Mouse (Mus musculus) adrenal gland, adult 18-20 months (tissue): ENCODE data around the gene Ip6k2. TPM values are rescaled to one million over a fixed set of nuclear protein-coding genes. Genes with fewer than 3 reads are reported as not detected.
A peak's percentile ranks its signal among the peaks of the same experiment; 100 is the strongest.

Source experiments
- DNase-seq, 2 experiments: peaks; one replicate each; pipeline ENCODE4 v3.0.0; 2021 to 2022; ENCODE audit warnings: low spot score in 2 of 2
- total RNA-seq, 2 experiments: library from RNA; stranded (reverse); gene quantifications; 1 replicate in 1 of 2; 2 replicates in 1 of 2; pipeline ENCODE4 v1.2.3; 2021

Ip6k2 gene
- total RNA-seq, 2 experiments from 2014 or later: 76.8 to 101 TPM

DNA sequence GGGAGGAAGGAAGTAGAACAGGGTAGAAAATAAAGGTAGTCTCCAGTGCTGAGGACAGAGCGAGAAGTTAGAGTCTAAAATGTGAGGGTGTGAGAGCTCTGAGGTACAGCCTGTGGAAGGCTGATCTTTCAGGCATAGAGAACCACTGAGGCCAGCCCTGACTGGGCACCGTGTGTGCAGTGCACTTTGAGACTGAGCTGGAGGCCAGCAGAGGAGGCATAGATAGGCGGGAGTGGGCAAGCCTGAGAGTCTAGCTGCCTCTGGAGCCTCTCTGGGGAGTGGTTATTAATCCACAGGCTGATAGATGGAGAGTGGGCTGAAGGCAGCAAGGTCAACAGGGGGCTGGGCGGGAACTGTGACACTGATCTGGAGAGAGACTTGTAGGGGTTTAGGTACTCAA lies 1.7 kb upstream of the Ip6k2 start:
- no peak for DNase-seq

DNA sequence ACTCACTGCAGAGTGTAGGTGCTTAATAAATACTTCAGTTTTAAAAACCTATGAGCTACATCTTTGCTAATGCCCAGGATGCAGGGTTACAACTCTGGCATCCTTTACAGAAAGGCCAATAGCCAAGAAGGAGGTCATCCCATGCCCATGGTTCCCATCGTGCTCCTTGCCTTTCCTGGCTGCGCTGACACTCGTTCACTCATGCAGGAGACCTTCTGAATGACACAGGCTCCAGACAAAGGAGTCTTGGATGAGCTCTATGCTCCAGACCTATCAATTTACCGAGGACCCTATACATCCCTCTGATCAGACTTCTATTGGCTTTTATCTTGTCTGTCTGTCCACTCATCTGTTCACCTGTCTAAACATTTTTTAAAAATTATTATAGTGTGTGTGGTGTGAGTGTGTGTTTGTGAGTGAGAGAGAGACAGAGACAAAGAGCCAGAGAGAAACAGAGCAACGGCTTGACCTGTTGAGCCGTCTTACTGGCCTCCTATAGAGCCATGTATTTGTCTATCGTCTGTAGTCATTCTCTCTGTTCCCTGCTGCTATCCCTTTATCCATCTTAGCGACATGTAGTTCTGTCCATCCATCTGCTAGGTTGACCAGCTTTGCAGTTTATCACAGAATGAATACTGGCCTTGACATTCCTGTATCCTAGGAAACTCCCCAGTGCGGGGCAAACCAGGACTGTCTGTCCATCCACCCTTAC lies 604 bp upstream of the Ip6k2 start:
- DNase-seq: no peak

DNA sequence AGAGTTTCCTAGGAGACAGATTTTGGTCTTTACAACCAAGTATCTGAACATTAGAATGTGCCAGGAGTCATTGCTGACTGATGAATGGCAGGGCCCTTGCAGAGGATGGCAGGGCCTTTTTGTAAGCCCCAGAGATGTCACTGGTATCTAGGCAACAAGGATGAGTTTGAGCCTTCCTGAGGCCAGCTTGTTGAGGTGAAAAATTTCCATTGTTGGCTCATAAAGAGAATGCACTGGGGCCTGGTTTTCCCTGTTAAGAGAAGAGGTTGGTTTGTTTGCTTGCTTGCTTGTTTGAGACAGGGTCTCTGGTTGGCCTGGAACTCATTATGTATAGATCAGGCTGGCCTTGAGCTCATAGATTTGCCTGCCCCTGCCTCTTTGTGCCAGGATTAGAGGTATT lies 1.8 kb downstream of the Ip6k2 start:
- DNase-seq: no peak

DNA sequence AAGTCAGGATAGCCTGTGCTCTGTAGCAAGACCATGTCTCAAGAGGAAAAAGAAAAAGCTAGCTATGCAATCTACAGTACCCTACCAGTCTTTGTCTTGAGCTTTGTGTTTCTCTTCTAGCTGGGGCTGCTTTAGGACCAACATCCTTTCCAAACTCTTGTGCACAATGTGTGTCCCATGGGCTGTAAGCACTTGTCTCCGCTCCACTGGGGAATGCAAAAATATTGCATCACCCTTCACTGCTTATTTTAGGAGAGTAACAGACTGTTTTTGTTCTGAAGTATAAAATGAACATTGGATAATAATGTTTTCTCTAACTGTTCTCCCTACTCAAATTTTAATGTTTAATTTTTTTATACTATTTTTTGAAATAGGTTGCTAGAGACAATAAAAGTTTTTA lies 2.9 kb downstream of the Ip6k2 start:
- DNase-seq: no peak

DNA sequence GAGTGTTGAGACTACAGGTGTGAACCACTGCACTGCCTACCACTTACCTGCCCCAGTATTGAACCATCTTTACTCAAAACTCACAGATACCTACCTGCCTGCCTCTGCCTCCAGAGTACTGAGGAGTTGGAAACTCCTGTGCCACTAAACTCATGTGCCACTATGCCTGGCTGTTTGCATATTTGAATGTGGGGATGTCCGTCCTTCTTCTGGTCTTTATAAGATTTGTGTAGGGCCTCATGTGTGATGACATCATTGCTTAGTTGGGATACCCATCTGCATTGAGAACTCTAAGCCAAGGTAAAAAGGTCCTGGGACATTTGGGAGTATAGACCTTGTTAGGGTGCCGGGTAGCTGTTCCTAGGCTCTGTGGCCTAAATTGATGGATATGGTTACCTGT lies 3.5 kb downstream of the Ip6k2 start:
- DNase-seq: no peak

DNA sequence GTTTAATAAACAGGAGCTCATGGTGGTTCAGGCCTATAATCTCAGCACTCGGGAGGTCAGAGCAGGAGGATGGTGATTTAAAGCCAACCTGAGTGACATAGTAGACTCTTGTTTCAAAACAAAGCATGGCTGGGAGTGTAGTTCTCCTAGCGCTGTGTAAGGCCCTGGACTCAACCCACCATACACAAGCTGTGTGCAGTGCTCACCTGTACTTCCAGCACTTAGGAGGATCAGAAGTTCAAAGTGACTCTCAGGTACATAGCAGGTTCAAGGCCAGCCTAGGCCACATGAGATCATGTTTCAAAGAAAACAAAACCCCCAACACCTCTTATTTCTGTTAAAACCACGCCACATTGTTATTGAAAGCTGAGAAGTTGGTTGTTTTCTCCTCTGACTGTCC lies 5.1 kb downstream of the Ip6k2 start:
- no peak for DNase-seq

DNA sequence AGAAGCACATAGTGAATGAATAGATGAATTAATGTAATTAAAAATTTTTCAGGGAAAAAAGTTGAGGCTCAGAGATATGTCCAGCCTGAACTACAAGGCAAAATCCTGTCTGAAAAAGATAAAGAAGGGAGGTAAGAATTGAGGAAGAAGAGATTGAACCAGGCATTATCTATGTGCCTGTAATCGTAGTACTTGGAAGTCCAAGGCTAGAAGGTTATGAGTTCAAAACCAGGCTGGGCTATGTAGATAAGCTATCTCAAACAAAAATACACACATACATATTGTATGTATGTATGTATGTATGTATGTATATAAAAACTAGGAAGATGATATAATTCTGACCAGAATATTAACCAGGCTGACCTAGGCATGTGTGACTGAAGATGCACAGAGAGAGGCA lies 8.7 kb downstream of the Ip6k2 start:
- no peak for DNase-seq

DNA sequence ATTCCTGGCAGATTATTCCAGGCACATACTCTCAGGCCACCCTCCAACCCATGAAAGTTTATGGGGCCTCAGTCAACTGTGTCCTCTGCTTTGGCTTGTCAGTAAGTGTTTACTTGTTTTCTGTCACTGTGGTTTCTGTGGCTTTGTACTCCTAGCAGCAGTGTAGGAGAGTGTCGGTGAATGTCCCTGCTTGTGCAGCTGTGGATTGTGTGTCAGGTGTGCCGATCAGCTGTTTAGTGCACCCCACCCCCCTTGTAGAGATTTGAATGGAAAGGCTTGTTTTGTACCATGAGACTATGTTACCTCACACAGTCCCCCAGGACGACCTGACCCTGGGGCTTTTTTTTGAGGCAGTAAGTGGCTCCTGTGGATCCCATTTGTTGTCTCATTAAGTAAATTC lies 9.1 kb downstream of the Ip6k2 start:
- DNase-seq: no peak

DNA sequence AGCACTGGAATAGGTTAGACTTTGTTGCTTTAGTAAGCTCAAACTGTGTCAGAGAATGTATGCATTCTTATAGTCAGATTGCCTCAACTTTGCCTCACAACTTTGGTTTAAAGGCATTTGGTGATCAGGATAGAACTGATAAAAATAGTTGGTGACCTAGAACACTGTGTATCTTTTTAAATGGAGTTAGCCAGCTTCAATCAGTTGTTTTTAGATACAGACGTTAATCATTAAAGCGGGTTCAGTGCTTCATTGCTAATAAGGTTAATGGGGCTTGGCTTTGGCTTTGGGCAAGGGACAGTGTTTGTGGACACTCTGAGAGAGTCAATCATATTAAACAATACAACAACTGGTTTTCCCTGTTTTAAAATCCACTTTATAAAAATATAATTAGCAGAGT lies 11.7 kb downstream of the Ip6k2 start:
- DNase-seq: no peak

DNA sequence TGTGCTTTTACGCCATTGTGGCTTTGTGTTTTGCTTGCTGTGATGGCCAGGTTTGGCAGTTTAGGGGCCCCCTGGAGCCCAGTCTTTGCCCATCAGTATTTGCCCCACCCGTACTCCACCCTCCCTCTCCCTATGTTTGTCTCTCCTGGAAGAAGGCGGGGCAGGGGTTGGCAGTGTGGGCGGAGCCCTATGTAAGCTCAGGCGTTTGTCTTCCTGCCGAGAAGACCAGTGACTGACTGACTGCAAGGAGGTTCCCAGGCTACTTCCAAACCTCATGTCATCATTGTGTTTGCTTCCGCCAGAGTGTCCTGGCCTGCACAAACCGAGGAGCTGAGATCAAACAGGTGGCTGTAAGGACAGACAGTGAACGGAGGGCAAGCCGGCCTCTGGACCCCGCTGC lies 12.2 kb downstream of the Ip6k2 start:
- DNase-seq: peak; percentile 46 to 48

DNA sequence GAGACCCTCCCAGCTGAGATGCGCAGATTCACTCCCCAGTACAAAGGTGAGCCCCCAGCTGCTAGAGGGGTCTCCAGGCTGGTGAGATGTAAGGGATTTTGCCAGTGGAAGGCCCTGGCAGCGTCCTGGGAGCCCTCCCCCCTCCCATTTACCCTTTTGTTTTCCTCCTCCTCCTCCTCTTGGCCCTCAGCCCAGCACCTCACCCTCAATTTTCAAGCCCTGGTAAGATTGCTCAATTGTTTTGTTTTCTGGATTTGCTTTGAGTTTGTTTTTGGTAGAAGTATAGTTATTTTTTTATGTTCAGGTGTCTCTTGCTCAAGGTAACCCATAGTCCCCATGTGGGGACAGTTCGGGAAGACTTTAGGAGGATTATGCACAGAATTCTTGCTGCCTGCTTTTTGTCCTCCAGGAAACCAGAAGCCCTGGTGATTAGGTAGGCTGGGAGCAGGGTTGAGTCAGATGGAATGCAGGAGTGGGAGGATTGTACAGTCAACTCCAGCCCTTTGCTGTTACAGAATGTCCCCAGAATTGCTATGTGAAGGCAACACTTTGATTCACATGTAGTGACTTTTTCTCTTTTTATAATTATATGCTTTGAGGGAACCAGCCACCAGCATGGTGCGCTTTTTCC lies 12.9 kb downstream of the Ip6k2 start:
- peak in 1 of 2 experiments; percentile 35 for DNase-seq

DNA sequence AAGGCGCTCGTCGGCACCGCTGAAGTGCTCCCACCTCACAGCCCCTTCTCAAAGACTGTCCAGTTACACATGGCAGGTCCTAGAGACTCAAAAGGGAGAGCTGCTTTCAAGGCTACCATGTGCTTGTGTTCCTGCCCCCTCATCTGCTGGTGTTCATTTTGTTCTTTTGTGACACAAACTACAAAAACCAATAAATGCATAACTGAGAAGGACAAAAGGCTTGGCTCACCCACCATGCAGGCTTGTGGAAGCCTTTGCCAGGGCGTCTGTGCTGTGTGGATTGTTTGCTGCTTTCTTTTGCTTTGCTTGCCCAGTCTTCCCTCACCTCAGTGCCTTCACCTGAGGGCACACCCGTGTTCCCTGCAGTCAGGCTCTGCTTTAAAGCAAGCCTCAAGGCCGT lies 13.9 kb downstream of the Ip6k2 start:
- DNase-seq: no peak

DNA sequence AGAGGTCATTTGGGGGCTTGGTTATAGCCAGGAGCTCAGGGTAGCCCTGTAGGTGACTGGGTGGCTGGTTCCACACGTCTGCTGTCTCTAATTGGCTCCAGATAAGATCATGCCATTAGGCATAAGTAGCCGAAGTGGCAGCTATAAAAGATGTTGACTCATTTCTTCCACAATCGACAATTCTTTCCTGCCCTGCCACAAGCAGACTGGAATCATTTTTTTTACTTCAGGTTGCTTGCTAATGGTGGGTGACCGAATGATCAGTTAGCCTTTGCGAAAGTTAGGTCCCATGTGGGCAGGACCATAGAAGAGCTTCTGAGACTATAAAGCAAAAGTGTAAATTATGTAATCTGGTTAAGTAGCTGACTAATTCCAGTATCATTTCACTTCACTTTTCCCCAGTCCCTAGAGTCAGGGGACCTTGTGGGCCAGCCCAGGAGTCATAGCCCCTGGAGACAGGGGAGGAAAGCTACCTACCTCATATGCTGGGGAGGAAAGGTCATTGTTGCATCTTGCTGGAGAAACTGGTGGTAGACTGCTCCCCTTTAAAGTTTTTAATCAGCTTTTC lies 15.0 kb downstream of the Ip6k2 start:
- DNase-seq: no peak

DNA sequence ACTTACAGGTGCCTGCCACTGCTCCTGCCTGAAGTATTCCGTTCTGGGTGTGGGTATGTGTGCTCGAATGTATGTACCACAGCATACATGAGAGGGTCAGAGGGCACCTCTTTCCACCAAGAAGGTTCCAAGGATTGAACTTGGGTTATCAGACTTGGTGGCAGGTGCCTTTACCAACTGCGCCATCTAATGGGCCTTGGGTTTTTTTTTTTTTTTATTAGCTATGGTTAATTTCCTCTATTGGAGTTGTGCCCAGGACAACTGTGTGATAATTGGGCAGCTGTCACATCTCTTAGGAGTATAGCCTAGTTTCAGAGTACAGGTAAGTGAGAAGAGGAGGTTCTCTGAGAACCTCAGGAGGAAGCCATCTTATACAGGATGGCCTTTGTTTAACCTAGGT lies 16.0 kb downstream of the Ip6k2 start:
- DNase-seq: no peak

DNA sequence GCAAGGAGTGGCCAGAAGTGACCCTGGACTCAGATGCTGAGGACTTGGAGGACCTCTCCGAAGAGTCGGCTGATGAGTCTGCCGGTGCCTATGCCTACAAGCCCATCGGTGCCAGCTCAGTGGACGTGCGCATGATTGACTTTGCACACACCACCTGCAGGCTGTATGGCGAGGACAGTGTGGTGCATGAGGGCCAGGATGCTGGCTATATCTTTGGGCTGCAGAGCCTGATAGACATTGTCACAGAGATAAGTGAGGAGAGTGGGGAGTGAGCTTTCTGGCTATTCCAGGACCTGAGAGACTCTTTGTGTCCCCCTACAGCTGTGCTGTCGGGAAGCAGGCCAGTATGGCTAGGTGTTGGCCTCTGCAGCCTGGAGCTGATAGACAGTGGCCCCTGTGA lies 22.2 kb downstream of the Ip6k2 start:
- DNase-seq: no peak

DNA sequence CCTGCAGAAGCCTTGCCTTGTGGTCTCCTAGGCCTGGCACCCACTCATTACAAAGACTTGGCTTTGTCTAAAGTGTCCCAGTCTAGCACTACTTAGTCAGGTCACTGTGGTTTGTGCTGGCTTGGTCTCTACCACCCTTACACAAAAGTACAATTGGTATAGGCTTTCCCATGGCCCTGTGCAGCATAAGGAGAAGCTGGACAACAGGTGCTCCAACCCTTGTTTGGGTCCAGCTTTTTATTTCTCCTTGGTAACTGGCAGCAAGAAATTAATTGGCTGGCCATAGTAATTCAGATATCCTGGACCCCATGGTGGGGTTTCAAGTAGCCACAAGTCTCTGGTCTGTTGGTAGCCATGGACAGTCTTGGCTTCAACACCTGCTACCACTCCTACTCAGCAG lies 22.8 kb downstream of the Ip6k2 start:
- DNase-seq: no peak

DNA sequence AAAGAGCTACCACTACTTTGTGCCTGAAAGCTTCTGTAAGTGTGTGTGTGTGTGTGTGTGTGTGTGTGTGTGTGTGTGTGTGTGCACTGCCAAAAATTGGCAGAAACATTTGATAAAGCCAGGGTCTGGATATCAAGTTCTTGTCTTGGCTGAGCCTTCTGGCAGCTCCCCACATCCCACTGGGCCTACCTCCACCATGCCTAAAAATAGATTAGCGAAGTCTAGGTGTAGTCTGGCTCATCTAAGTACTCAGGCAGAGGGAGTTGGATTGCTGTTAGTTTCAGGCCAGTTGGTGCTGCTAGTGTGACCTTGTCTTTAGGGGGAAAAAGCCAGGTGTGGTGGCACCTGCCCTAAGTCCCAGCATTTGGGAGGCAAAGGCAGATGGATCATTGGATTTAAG lies 23.2 kb downstream of the Ip6k2 start:
- no peak for DNase-seq

DNA sequence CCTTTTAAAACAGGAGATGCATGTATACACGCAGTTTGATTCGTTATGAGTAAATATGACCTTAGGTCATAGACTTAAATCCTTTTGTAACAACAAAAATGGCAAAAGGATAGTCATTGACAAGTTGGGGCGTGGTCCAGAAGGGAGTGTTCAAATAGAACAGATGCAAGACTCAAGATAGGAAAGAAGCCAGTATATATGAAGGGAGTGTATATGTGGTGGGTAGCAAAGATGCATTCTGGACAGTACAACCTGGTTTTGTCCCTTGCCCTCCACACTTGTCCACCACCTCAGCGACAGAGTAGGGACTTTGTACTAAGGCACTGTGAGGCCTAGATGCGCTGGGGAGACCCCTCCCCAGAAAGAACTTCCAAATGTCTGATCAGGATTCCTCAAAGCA lies 24.1 kb downstream of the Ip6k2 start:
- no peak for DNase-seq

DNA sequence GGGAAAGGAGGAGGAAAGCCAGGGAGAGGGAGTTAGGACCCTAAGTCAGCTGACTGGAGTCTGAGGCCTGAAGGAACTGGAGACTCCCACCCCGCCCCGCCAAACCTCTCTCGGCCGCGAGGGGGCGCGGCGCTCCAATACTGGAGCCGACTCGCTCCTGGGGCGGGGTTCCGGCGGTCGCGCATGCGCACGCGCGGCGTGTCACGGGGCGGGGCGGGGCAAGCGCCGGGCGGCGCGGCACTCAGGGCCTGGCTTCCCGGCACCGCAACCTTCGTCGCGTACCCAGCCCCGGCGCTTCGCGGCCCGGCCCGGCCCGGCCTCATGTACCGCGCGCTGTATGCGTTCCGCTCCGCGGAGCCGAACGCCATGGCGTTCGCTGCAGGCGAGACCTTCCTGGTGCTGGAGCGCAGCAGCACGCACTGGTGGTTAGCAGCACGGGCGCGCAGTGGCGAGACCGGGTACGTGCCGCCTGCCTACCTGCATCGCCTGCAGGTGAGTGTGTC lies 24.6 kb downstream of the Ip6k2 start, which contains the start of gene Nckipsd:
Gene Nckipsd, plus strand, starts transcription at position 206 of the 503 bp plus-strand sequence.
- DNase-seq: peak; percentile 97 to 99

DNA sequence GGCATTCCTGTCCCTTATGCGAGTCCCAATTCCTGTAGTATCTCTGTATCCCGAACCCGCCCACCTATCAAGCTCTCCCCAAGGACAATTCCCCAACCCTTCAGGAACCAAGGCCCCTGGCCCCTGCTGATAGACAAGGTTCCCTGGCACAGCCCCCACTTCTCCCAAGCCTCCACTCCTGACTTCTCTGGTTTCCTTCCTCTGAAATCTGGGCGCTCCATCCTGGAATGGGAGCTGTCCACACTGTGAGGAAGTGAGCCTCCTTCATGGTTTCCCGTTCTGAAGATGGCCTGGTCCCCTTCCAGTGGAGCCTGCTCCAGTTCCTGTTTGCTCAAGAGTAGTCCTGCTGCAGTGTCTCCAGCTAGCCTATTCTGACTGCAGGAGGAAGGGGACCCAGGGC lies 25.6 kb downstream of the Ip6k2 start:
- no peak for DNase-seq

DNA sequence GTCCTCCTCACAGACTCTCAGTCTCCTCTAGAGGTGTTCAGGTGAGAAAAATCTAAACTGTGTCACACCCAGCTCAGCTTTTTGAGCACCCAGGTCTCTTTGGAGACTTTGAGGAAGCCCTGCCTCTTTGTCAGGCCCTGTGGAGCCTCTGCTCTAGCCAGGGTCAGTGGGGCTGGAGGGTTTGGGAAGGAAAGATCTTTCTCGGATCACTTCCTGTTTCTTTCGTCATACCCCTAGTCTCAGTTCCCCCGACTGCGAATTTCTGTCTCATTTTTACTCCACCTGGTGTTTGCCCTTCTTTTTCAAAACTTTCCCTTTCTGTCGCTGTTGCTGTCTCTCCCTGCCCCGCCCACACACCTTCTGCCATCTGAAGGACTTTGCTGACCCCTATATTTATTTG lies 26.1 kb downstream of the Ip6k2 start:
- DNase-seq: no peak

DNA sequence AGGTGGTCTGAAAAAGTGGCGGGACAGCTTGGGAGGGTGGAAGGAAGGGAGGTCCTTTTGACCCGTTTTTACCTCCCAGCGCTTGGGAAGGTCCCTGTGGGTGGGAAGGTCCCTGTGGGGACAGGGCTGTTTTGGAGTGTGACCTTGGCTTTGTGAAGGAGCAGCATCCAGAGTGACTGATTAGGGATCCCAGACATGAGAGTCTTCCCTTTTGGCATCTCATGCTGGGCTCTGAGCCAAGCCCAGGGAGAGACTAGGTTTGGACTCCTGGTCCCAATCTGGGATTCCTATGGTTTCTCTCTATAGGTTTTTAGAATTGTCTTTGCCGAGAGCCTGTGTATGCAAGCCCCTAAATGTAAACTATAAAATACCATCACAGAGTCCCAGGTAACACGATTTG lies 26.9 kb downstream of the Ip6k2 start:
- DNase-seq: no peak

DNA sequence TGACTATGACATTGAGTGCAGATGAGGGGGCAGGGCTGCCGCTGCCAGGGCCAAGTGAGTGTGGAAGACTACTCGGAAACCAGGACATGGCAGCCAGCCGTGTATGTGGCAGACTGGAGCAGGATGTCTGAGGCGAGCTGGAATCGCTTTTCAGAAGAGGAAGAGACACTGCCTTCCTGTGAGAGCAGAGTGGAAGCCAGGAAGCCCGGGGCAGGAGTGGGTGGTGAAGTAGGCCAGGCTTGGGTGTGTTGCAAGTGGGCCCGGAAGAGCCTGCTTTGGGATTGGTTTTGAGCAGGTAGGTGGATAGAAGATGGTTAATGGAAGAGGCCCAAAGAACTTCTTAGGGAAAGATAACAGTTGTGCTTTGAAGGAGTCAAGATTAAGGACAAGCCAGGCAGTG lies 32.0 kb downstream of the Ip6k2 start:
- DNase-seq: no peak
